Mouse (Mus musculus) megakaryocyte, embryonic 14.5 days (primary cell): ENCODE results near the gene Gm28047.

Experiments used
- FLI1 ChIP-seq: IDR thresholded peaks from 2 replicates; pipeline ENCODE4 v1.6.1; 2012; ENCODE audit warnings: low read length, inconsistent platforms, mixed read lengths
- GATA1 ChIP-seq: IDR thresholded peaks from 3 replicates; pipeline ENCODE4 v1.6.1; 2012; ENCODE audit warnings: mixed read lengths, low read length, inconsistent platforms, borderline replicate concordance

GRCm38 (mm10) chr15:102672215-102673071 is 47.6 kb upstream of the Gm28047 start, which contains the start of gene Atp5g2:
- TF ChIP-seq GATA1 (no peak), FLI1 (no peak)
